Mouse (Mus musculus): Measurements from ENCODE around the gene Cyth1. TPM values are rescaled to one million over a fixed set of nuclear protein-coding genes. Genes with fewer than 3 reads are reported as not detected.
A peak's percentile ranks its signal among the peaks of the same experiment; 100 is the strongest.

The Cyth1 gene
- total RNA-seq, 2 experiments from 2014 or later: 101 to 108 TPM

- TF ChIP-seq CTCF (conservative IDR thresholded peaks at IDR 0.05): no peak
- no peak for DNase-seq (ENCODE audit: low spot score in 2 of 2)
- Histone ChIP-seq H3K27ac (peak overlapping the region; percentile 84; the same call in 1 of the 2 replicates), H3K4me3 (peak overlapping the region; percentile 91)
Measured at GRCm38 (mm10) chr11:118246724-118247123, 1.7 kb downstream of the Cyth1 start.

- H3K4me3 ChIP-seq: no peak overlapping the region
- no peak overlapping the region for H3K27ac ChIP-seq
- TF ChIP-seq CTCF (conservative IDR thresholded peaks at IDR 0.05): no peak
- no peak for DNase-seq (ENCODE audit: low spot score in 2 of 2)
Measured at GRCm38 (mm10) chr11:118245130-118245529, 3.3 kb downstream of the Cyth1 start.

- no peak overlapping the region for H3K27ac ChIP-seq
- no peak for DNase-seq (ENCODE audit: low spot score in 2 of 2)
- TF ChIP-seq CTCF (conservative IDR thresholded peaks at IDR 0.05): no peak
Measured at GRCm38 (mm10) chr11:118243627-118244261, 4.6 kb downstream of the Cyth1 start.

GRCm38 (mm10) chr11:118242506-118242905, 5.9 kb downstream of the Cyth1 start:
- DNase-seq (ENCODE audit: low spot score in 2 of 2): no peak

More at GRCm38 (mm10) chr11:118243627-118244261, 4.6 kb downstream of the Cyth1 start:
- no peak overlapping the region for H3K4me3 ChIP-seq

GRCm38 (mm10) chr11:118240388-118240787, 8.0 kb downstream of the Cyth1 start:
- Histone ChIP-seq H3K27ac (no peak overlapping the region), H3K4me3 (no peak overlapping the region)
- no peak for DNase-seq (ENCODE audit: low spot score in 2 of 2)
- no peak for TF ChIP-seq CTCF (conservative IDR thresholded peaks at IDR 0.05)

More at GRCm38 (mm10) chr11:118242506-118242905, 5.9 kb downstream of the Cyth1 start:
- TF ChIP-seq CTCF (conservative IDR thresholded peaks at IDR 0.05): no peak
- Histone ChIP-seq H3K27ac (no peak overlapping the region), H3K4me3 (no peak overlapping the region)

- no peak for TF ChIP-seq CTCF (conservative IDR thresholded peaks at IDR 0.05)
- DNase-seq (ENCODE audit: low spot score in 2 of 2): no peak
- Histone ChIP-seq H3K27ac (no peak overlapping the region), H3K4me3 (no peak overlapping the region)
Measured at GRCm38 (mm10) chr11:118239281-118240198, 8.9 kb downstream of the Cyth1 start.

GRCm38 (mm10) chr11:118236520-118237190, 11.7 kb downstream of the Cyth1 start:
- no peak overlapping the region for H3K4me3 ChIP-seq
- DNase-seq (ENCODE audit: low spot score in 2 of 2): no peak
- TF ChIP-seq CTCF (conservative IDR thresholded peaks at IDR 0.05): no peak; the same call in 1 of the 2 replicates
- H3K27ac ChIP-seq: peak overlapping the region; percentile 51

- Histone ChIP-seq H3K4me3 (no peak overlapping the region), H3K27ac (peak overlapping the region; percentile 52; the same call in 1 of the 2 replicates)
- no peak for DNase-seq (ENCODE audit: low spot score in 2 of 2)
- TF ChIP-seq CTCF (conservative IDR thresholded peaks at IDR 0.05): no peak
Measured at GRCm38 (mm10) chr11:118234929-118235328, 13.5 kb downstream of the Cyth1 start.

- no peak for TF ChIP-seq CTCF (conservative IDR thresholded peaks at IDR 0.05)
- DNase-seq (ENCODE audit: low spot score in 2 of 2): no peak
- Histone ChIP-seq H3K4me3 (no peak overlapping the region), H3K27ac (peak overlapping the region; percentile 52; the same call in 1 of the 2 replicates)
Measured at GRCm38 (mm10) chr11:118234500-118234899, 13.9 kb downstream of the Cyth1 start.

GRCm38 (mm10) chr11:118233924-118234323, 14.5 kb downstream of the Cyth1 start:
- no peak overlapping the region for H3K27ac ChIP-seq
- no peak for DNase-seq (ENCODE audit: low spot score in 2 of 2)
- TF ChIP-seq CTCF (conservative IDR thresholded peaks at IDR 0.05): no peak
- H3K4me3 ChIP-seq: no peak overlapping the region

GRCm38 (mm10) chr11:118232314-118232831, 16.0 kb downstream of the Cyth1 start:
- TF ChIP-seq CTCF (conservative IDR thresholded peaks at IDR 0.05): peak; percentile 73
- no peak for DNase-seq (ENCODE audit: low spot score in 2 of 2)
- no peak overlapping the region for H3K4me3 ChIP-seq
- 0 out of 2 replicates have a peak overlapping the region, but pooled peaks have one; percentile 1 for H3K27ac ChIP-seq

- Histone ChIP-seq H3K4me3 (no peak overlapping the region), H3K27ac (no peak overlapping the region)
- no peak for DNase-seq (ENCODE audit: low spot score in 2 of 2)
- no peak for TF ChIP-seq CTCF (conservative IDR thresholded peaks at IDR 0.05)
Measured at GRCm38 (mm10) chr11:118229941-118230340, 18.5 kb downstream of the Cyth1 start.
